Mouse (Mus musculus) forebrain, embryonic 16.5 days (tissue): ENCODE data around the gene Drd4. TPM values are rescaled to one million over a fixed set of nuclear protein-coding genes. Genes with fewer than 3 reads are reported as not detected.

Source experiments
- ATAC-seq: fragments of 200-750 bp; cut with Nextera tagmentation; 2 replicates; pipeline ENCODE4 v1.8.0; 2017; ENCODE audit warnings: mild to moderate bottlenecking, moderate library complexity
- H3K27ac ChIP-seq: fragments of 300-500 bp; sonication (generic); 2 replicates; pipeline ENCODE4 v1.5.1; 2014; ENCODE audit warnings: low read length, control low read depth
- H3K27me3 ChIP-seq: fragments of 300-500 bp; sonication (generic); replicated peaks from 2 replicates; pipeline ENCODE4 v1.6.1; 2014; ENCODE audit warnings: low read length; ENCODE audit not compliant: control insufficient read depth, insufficient read depth
- H3K36me3 ChIP-seq: fragments of 300-500 bp; sonication (generic); 2 replicates; pipeline ENCODE4 v1.6.1; 2014; ENCODE audit not compliant: control insufficient read depth, insufficient read depth
- H3K4me1 ChIP-seq: fragments of 300-500 bp; sonication (generic); replicated peaks from 2 replicates; pipeline ENCODE4 v1.6.1; 2014; ENCODE audit warnings: low read length; ENCODE audit not compliant: control insufficient read depth, insufficient read depth
- H3K4me2 ChIP-seq: fragments of 300-500 bp; sonication (generic); 2 replicates; pipeline ENCODE4 v1.6.1; 2014; ENCODE audit warnings: mild to moderate bottlenecking, low read length, control low read depth
- H3K4me3 ChIP-seq: fragments of 300-500 bp; sonication (generic); replicated peaks from 2 replicates; pipeline ENCODE4 v1.5.1; 2014; ENCODE audit warnings: mild to moderate bottlenecking, low read length, control low read depth
- H3K9ac ChIP-seq: fragments of 300-500 bp; sonication (generic); replicated peaks from 2 replicates; pipeline ENCODE4 v1.6.1; 2014; ENCODE audit warnings: low read depth, low read length, control low read depth
- H3K9me3 ChIP-seq: fragments of 300-500 bp; sonication (generic); 2 replicates; pipeline ENCODE4 v1.6.1; 2016; ENCODE audit warnings: low read length; ENCODE audit not compliant: control insufficient read depth
- WGBS: fragments of 180-500 bp; shearing (Covaris S2); extraction: QIAGEN DNeasy Blood & Tissue Kit; methylation state at CpG from one replicate; pipeline ENCODE4 v1.1.7; 2014; 5-methylcytosine and 5-hydroxymethylcytosine counted together
- polyA plus RNA-seq: library from polyadenylated mRNA; unstranded; fragments of >200 nt; fragmentation: Nextera tagmentation; extraction: Ambion mirVana; gene quantifications from 2 replicates; pipeline ENCODE4 v1.2.1, GENCODE M21; 2015

The Drd4 gene
- polyA plus RNA-seq, 1 experiment from 2014 or later = 0.52 TPM

- H3K27ac ChIP-seq = no peak overlapping the region
- no peak for ATAC-seq
- H3K9me3 ChIP-seq = no peaks in the 10 kb centered on the region
- H3K9ac ChIP-seq = no peak overlapping the region; the same call in 1 of the 2 replicates
- H3K27me3 ChIP-seq = 0 out of 2 replicates have a peak, but pooled peaks cover 3% of the 10 kb centered on the region
- peaks cover 5% of the 10 kb centered on the region; the same call in 1 of the 2 replicates for H3K4me1 ChIP-seq
- no peaks in the 10 kb centered on the region for H3K36me3 ChIP-seq
- H3K4me3 ChIP-seq = no peak overlapping the region
- H3K4me2 ChIP-seq = no peak overlapping the region
- 38% methylated on average over 20 of the region's 20 CpGs for WGBS
These were observed 47.6 kb downstream of the Drd4 start for GRCm38 (mm10) chr7:141339215-141339920.

- Histone ChIP-seq H3K4me1 (peaks cover 5% of the 10 kb centered on the region; the same call in 1 of the 2 replicates), H3K36me3 (no peaks in the 10 kb centered on the region), H3K9me3 (no peaks in the 10 kb centered on the region), H3K27me3 (0 out of 2 replicates have a peak, but pooled peaks cover 3% of the 10 kb centered on the region), H3K27ac (no peak overlapping the region), H3K9ac (no peak overlapping the region), H3K4me3 (no peak overlapping the region), H3K4me2 (no peak overlapping the region)
- ATAC-seq = no peak
- 87% methylated on average over 7 of the region's 7 CpGs for WGBS
These were observed 48.2 kb downstream of the Drd4 start for GRCm38 (mm10) chr7:141340023-141340422.

- no peak for ATAC-seq
- H3K36me3 ChIP-seq = no peaks in the 10 kb centered on the region
- no peak overlapping the region for H3K9ac ChIP-seq
- no peak overlapping the region for H3K4me2 ChIP-seq
- no peaks in the 10 kb centered on the region for H3K9me3 ChIP-seq
- 84% methylated on average over 6 of the region's 6 CpGs for WGBS
- peaks cover 5% of the 10 kb centered on the region; the same call in 1 of the 2 replicates for H3K4me1 ChIP-seq
- 0 out of 2 replicates have a peak, but pooled peaks cover 3% of the 10 kb centered on the region for H3K27me3 ChIP-seq
- no peak overlapping the region for H3K27ac ChIP-seq
- no peak overlapping the region for H3K4me3 ChIP-seq
These were observed 48.7 kb downstream of the Drd4 start for GRCm38 (mm10) chr7:141340476-141340875.

GRCm38 (mm10) chr7:141341689-141342226 lies 50.0 kb downstream of the Drd4 start:
- H3K27ac ChIP-seq = no peak overlapping the region
- no peak for ATAC-seq
- no peak overlapping the region for H3K9ac ChIP-seq
- WGBS = 80% methylated on average over 10 of the region's 10 CpGs
- no peak overlapping the region for H3K4me3 ChIP-seq
- H3K4me2 ChIP-seq = no peak overlapping the region
- 0 out of 2 replicates have a peak, but pooled peaks cover 3% of the 10 kb centered on the region for H3K27me3 ChIP-seq
- H3K4me1 ChIP-seq = peaks cover 5% of the 10 kb centered on the region; the same call in 1 of the 2 replicates
- no peaks in the 10 kb centered on the region for H3K36me3 ChIP-seq
- H3K9me3 ChIP-seq = no peaks in the 10 kb centered on the region

GRCm38 (mm10) chr7:141343230-141343629 lies 51.4 kb downstream of the Drd4 start:
- Histone ChIP-seq H3K27ac (no peak overlapping the region), H3K4me3 (no peak overlapping the region), H3K9me3 (no peaks in the 10 kb centered on the region), H3K36me3 (no peaks in the 10 kb centered on the region), H3K4me1 (peaks cover 5% of the 10 kb centered on the region; the same call in 1 of the 2 replicates), H3K4me2 (no peak overlapping the region), H3K9ac (no peak overlapping the region), H3K27me3 (0 out of 2 replicates have a peak, but pooled peaks cover 3% of the 10 kb centered on the region)
- 57% methylated on average over 2 of the region's 2 CpGs for WGBS
- no peak for ATAC-seq

GRCm38 (mm10) chr7:141343696-141344095 lies 51.9 kb downstream of the Drd4 start:
- no peak for ATAC-seq
- Histone ChIP-seq H3K36me3 (no peaks in the 10 kb centered on the region), H3K27ac (no peak overlapping the region), H3K9ac (no peak overlapping the region), H3K4me1 (peaks cover 3% of the 10 kb centered on the region; the same call in 1 of the 2 replicates), H3K9me3 (no peaks in the 10 kb centered on the region), H3K4me2 (no peak overlapping the region), H3K27me3 (0 out of 2 replicates have a peak, but pooled peaks cover 3% of the 10 kb centered on the region), H3K4me3 (no peak overlapping the region)
- WGBS = 78% methylated on average over 7 of the region's 7 CpGs

GRCm38 (mm10) chr7:141344787-141345186 lies 53.0 kb downstream of the Drd4 start:
- Histone ChIP-seq H3K4me1 (no peaks in the 10 kb centered on the region), H3K4me2 (no peak overlapping the region), H3K36me3 (no peaks in the 10 kb centered on the region), H3K27me3 (no peaks in the 10 kb centered on the region; the same call in 1 of the 2 replicates), H3K9me3 (no peaks in the 10 kb centered on the region), H3K27ac (no peak overlapping the region), H3K4me3 (no peak overlapping the region), H3K9ac (no peak overlapping the region)
- no peak for ATAC-seq
- WGBS = 95% methylated on average over 5 of the region's 5 CpGs

Other genes starting within 250 kb of the Drd4 start
- gene B4galnt4, start 230.9 kb upstream of the Drd4 start, polyA plus RNA-seq = 45.4 and 53.0 TPM in 2 replicates
- gene Pkp3, start 213.8 kb upstream of the Drd4 start, polyA plus RNA-seq = 0.17 TPM in 1 of 2 replicates, not detected in the other
- gene Sigirr, start 191.4 kb upstream of the Drd4 start, polyA plus RNA-seq = 2.1 TPM in 2 replicates
- 0.21 and 0.22 TPM in 2 replicates for gene Ano9, start 174.2 kb upstream of the Drd4 start, polyA plus RNA-seq
- 74.9 and 78.9 TPM in 2 replicates for gene Ptdss2, start 169.6 kb upstream of the Drd4 start, polyA plus RNA-seq
- 41.0 and 45.7 TPM in 2 replicates for gene Rnh1, start 119.1 kb upstream of the Drd4 start, polyA plus RNA-seq
- 105 and 113 TPM in 2 replicates for gene Hras, start 98.0 kb upstream of the Drd4 start, polyA plus RNA-seq
- 10.0 and 13.9 TPM in 2 replicates for gene Lrrc56, start 97.8 kb upstream of the Drd4 start, polyA plus RNA-seq
- gene Lmntd2, start 77.9 kb upstream of the Drd4 start, polyA plus RNA-seq = 0.76 and 1.2 TPM in 2 replicates
- 22.9 and 23.6 TPM in 2 replicates for gene Rassf7, start 76.1 kb upstream of the Drd4 start, polyA plus RNA-seq
- 90.2 and 96.1 TPM in 2 replicates for gene Phrf1, start 63.2 kb upstream of the Drd4 start, polyA plus RNA-seq
- 0.76 and 1.9 TPM in 2 replicates for gene Irf7, start 25.5 kb upstream of the Drd4 start, polyA plus RNA-seq
- gene Cdhr5, start 15.2 kb upstream of the Drd4 start, polyA plus RNA-seq = not detected in 2 replicates
- gene Sct, start 12.9 kb upstream of the Drd4 start, polyA plus RNA-seq = 0.55 and 2.0 TPM in 2 replicates
- 144 and 164 TPM in 2 replicates for gene Deaf1, start 35.7 kb downstream of the Drd4 start, polyA plus RNA-seq
- gene Tmem80, start 35.7 kb downstream of the Drd4 start, polyA plus RNA-seq = 53.6 and 62.2 TPM in 2 replicates
- gene Eps8l2, start 46.9 kb downstream of the Drd4 start, polyA plus RNA-seq = 0.67 and 0.93 TPM in 2 replicates
- gene Taldo1, start 100.2 kb downstream of the Drd4 start, polyA plus RNA-seq = 342 and 375 TPM in 2 replicates
- 56.4 and 65.9 TPM in 2 replicates for gene Gatd1, start 122.1 kb downstream of the Drd4 start, polyA plus RNA-seq
- gene Cend1, start 137.5 kb downstream of the Drd4 start, polyA plus RNA-seq = 52.4 and 70.3 TPM in 2 replicates
- 88.4 and 111 TPM in 2 replicates for gene Slc25a22, start 145.9 kb downstream of the Drd4 start, polyA plus RNA-seq
- gene Pidd1, start 152.0 kb downstream of the Drd4 start, polyA plus RNA-seq = 7.9 and 9.9 TPM in 2 replicates
- gene Rplp2, start 155.4 kb downstream of the Drd4 start, polyA plus RNA-seq = 684 and 749 TPM in 2 replicates
- gene Pnpla2, start 163.2 kb downstream of the Drd4 start, polyA plus RNA-seq = 20.5 and 23.2 TPM in 2 replicates
- 5.2 and 5.3 TPM in 2 replicates for gene Cracr2b, start 169.1 kb downstream of the Drd4 start, polyA plus RNA-seq
- gene Cd151, start 175.4 kb downstream of the Drd4 start, polyA plus RNA-seq = 20.8 TPM in 2 replicates
- 60.7 and 61.9 TPM in 2 replicates for gene Polr2l, start 183.1 kb downstream of the Drd4 start, polyA plus RNA-seq
- gene Tspan4, start 183.2 kb downstream of the Drd4 start, polyA plus RNA-seq = 29.8 and 31.8 TPM in 2 replicates
- gene Chid1, start 247.9 kb downstream of the Drd4 start, polyA plus RNA-seq = 31.2 and 35.6 TPM in 2 replicates